Mouse (Mus musculus) liver, postnatal 0 days (tissue): ENCODE data around the gene Sprr2i. TPM values are rescaled to one million over a fixed set of nuclear protein-coding genes. Genes with fewer than 3 reads are reported as not detected.
A peak's percentile ranks its signal among the peaks of the same experiment; 100 is the strongest.

ENCODE experiments used
- ATAC-seq: fragments of 200-750 bp; cut with Nextera tagmentation; 2 replicates; pipeline ENCODE4 v1.8.0; 2017; ENCODE audit warnings: mild to moderate bottlenecking, moderate library complexity
- DNase-seq: peaks from one replicate; pipeline ENCODE4 v3.0.0-alpha.2; 2016
- H3K27ac ChIP-seq: fragments of 300-500 bp; sonication (generic); 2 replicates; pipeline ENCODE4 v1.5.1; 2014; ENCODE audit warnings: antibody characterized with exemption, moderate library complexity, mild to moderate bottlenecking, low read depth
- H3K27me3 ChIP-seq: fragments of 300-500 bp; sonication (generic); 2 replicates; pipeline ENCODE4 v1.6.1; 2014; ENCODE audit warnings: low read length, control low read depth, mixed read lengths; ENCODE audit not compliant: insufficient read depth
- H3K36me3 ChIP-seq: fragments of 300-500 bp; sonication (generic); replicated peaks from 2 replicates; pipeline ENCODE4 v1.6.1; 2014; ENCODE audit warnings: mild to moderate bottlenecking, control low read depth, low read length, moderate library complexity, mixed read lengths; ENCODE audit not compliant: insufficient read depth
- H3K4me1 ChIP-seq: fragments of 300-500 bp; sonication (generic); 2 replicates; pipeline ENCODE4 v1.6.1; 2014; ENCODE audit warnings: antibody characterized with exemption, mild to moderate bottlenecking, control low read depth; ENCODE audit not compliant: insufficient read depth
- H3K4me2 ChIP-seq: fragments of 300-500 bp; sonication (generic); 2 replicates; pipeline ENCODE4 v1.6.1; 2014; ENCODE audit warnings: low read depth, mild to moderate bottlenecking, low read length, moderate library complexity, mixed read lengths
- H3K4me3 ChIP-seq: fragments of 300-500 bp; sonication (generic); 2 replicates; pipeline ENCODE4 v1.5.1; 2014; ENCODE audit warnings: low read depth, low read length
- H3K9ac ChIP-seq: fragments of 300-500 bp; sonication (generic); replicated peaks from 2 replicates; pipeline ENCODE4 v1.6.1; 2014; ENCODE audit warnings: mild to moderate bottlenecking, moderate library complexity
- H3K9me3 ChIP-seq: fragments of 300-500 bp; sonication (generic); 2 replicates; pipeline ENCODE4 v1.6.1; 2016; ENCODE audit warnings: mild to moderate bottlenecking, control low read depth, low read length, mixed read lengths
- CTCF ChIP-seq: sonication (generic); IDR thresholded peaks from 2 replicates; pipeline ENCODE4 v1.5.1; 2016; ENCODE audit warnings: antibody characterized with exemption, low read depth
- EP300 ChIP-seq: IDR thresholded peaks from 2 replicates; pipeline ENCODE4 v1.6.1; 2016; ENCODE audit warnings: antibody characterized with exemption, low read depth, mild to moderate bottlenecking
- WGBS: fragments of 180-500 bp; shearing (Covaris S2); extraction: QIAGEN DNeasy Blood & Tissue Kit; methylation state at CpG from one replicate; pipeline ENCODE4 v1.1.7; 2014; ENCODE audit not compliant: insufficient replicate concordance; 5-methylcytosine and 5-hydroxymethylcytosine counted together
- polyA plus RNA-seq: library from polyadenylated mRNA; unstranded; fragments of >200 nt; fragmentation: Nextera tagmentation; extraction: Ambion mirVana; gene quantifications from 2 replicates; pipeline ENCODE4 v1.2.1, GENCODE M21; 2015

Gene Sprr2i
- not detected in 2 replicates for polyA plus RNA-seq

- H3K27me3 ChIP-seq, result no peaks in the 10 kb centered on the region
- no peak for ATAC-seq
- H3K27ac ChIP-seq, result no peak within 1 kb of the TSS
- no peak within 1 kb of the TSS for H3K4me2 ChIP-seq
- 76% methylated on average over 2 of the region's 2 CpGs for WGBS
- no peaks in the 10 kb centered on the region for H3K36me3 ChIP-seq
- no peaks in the 10 kb centered on the region for H3K9me3 ChIP-seq
- no peak within 1 kb of the TSS for H3K9ac ChIP-seq
- no peak for DNase-seq
- H3K4me3 ChIP-seq, result no peak within 1 kb of the TSS
- TF ChIP-seq EP300, result no peak
- TF ChIP-seq CTCF, result no peak
- H3K4me1 ChIP-seq, result no peaks in the 10 kb centered on the region
Measured at GRCm38 (mm10) chr3:92407691-92408090, at the start of gene Sprr2i. Sprr2i (plus strand) TSS chr3:92407991.

- Histone ChIP-seq H3K9me3 (peaks cover 2% of the 10 kb centered on the region; the same call in 1 of the 2 replicates), H3K27ac (no peak overlapping the region), H3K36me3 (no peaks in the 10 kb centered on the region), H3K4me3 (no peak overlapping the region), H3K4me2 (no peak overlapping the region), H3K27me3 (no peaks in the 10 kb centered on the region), H3K9ac (no peak overlapping the region), H3K4me1 (no peaks in the 10 kb centered on the region)
- no peak for ATAC-seq
- no peak for DNase-seq
- TF ChIP-seq EP300 (no peak), CTCF (no peak)
Measured at GRCm38 (mm10) chr3:92361619-92362018, 46.2 kb upstream of the Sprr2i start.

GRCm38 (mm10) chr3:92364887-92365286 is 42.9 kb upstream of the Sprr2i start, which contains the start of gene Sprr2f:
Sprr2f (plus strand) TSS chr3:92365187.
- no peaks in the 10 kb centered on the region for H3K9me3 ChIP-seq
- TF ChIP-seq CTCF, result no peak
- no peak for TF ChIP-seq EP300
- H3K4me2 ChIP-seq, result no peak within 1 kb of the TSS
- H3K36me3 ChIP-seq, result no peaks in the 10 kb centered on the region
- ATAC-seq (no peak), DNase-seq (no peak)
- no peak within 1 kb of the TSS for H3K4me3 ChIP-seq
- 56% methylated on average over 3 of the region's 3 CpGs for WGBS
- no peaks in the 10 kb centered on the region for H3K4me1 ChIP-seq
- no peak within 1 kb of the TSS for H3K9ac ChIP-seq
- H3K27ac ChIP-seq, result no peak within 1 kb of the TSS
- H3K27me3 ChIP-seq, result no peaks in the 10 kb centered on the region

- TF ChIP-seq EP300 (no peak), CTCF (no peak)
- no peak for ATAC-seq
- H3K36me3 ChIP-seq, result no peaks in the 10 kb centered on the region
Measured at GRCm38 (mm10) chr3:92373613-92374012, 34.2 kb upstream of the Sprr2i start.

GRCm38 (mm10) chr3:92385385-92385784 is 22.4 kb upstream of the Sprr2i start, which contains the start of gene Sprr2h:
Sprr2h (plus strand) TSS chr3:92385685.
- no peak within 1 kb of the TSS for H3K4me3 ChIP-seq
- H3K27me3 ChIP-seq, result no peaks in the 10 kb centered on the region
- no peak within 1 kb of the TSS for H3K27ac ChIP-seq
- TF ChIP-seq EP300, result no peak
- TF ChIP-seq CTCF, result no peak
- H3K9ac ChIP-seq, result no peak within 1 kb of the TSS
- H3K9me3 ChIP-seq, result no peaks in the 10 kb centered on the region
- H3K36me3 ChIP-seq, result no peaks in the 10 kb centered on the region
- WGBS, result 69% methylated on average over 1 of the region's 1 CpGs
- DNase-seq (no peak), ATAC-seq (no peak)
- H3K4me2 ChIP-seq, result no peak within 1 kb of the TSS
- H3K4me1 ChIP-seq, result no peaks in the 10 kb centered on the region

More at GRCm38 (mm10) chr3:92373613-92374012, 34.2 kb upstream of the Sprr2i start:
- no peak overlapping the region for H3K4me3 ChIP-seq
- H3K27ac ChIP-seq, result no peak overlapping the region
- WGBS, result 54% methylated on average over 2 of the region's 2 CpGs
- H3K4me1 ChIP-seq, result no peaks in the 10 kb centered on the region
- no peak overlapping the region for H3K9ac ChIP-seq
- no peak overlapping the region for H3K4me2 ChIP-seq
- no peak for DNase-seq
- no peaks in the 10 kb centered on the region for H3K27me3 ChIP-seq
- H3K9me3 ChIP-seq, result no peaks in the 10 kb centered on the region

GRCm38 (mm10) chr3:92394301-92394700 is 13.5 kb upstream of the Sprr2i start:
- no peak overlapping the region for H3K4me3 ChIP-seq
- no peak overlapping the region for H3K27ac ChIP-seq
- TF ChIP-seq EP300, result no peak
- TF ChIP-seq CTCF, result peak; percentile 36; the same call in 1 of the 2 replicates
- ATAC-seq, result no peak
- WGBS, result 28% methylated on average over 1 of the region's 1 CpGs
- H3K4me2 ChIP-seq, result no peak overlapping the region
- H3K9ac ChIP-seq, result no peak overlapping the region
- DNase-seq, result no peak
- H3K27me3 ChIP-seq, result no peaks in the 10 kb centered on the region
- H3K4me1 ChIP-seq, result no peaks in the 10 kb centered on the region
- no peaks in the 10 kb centered on the region for H3K36me3 ChIP-seq
- H3K9me3 ChIP-seq, result no peaks in the 10 kb centered on the region

- Histone ChIP-seq H3K9me3 (no peaks in the 10 kb centered on the region), H3K4me1 (no peaks in the 10 kb centered on the region), H3K4me2 (no peak within 1 kb of the TSS), H3K9ac (no peak within 1 kb of the TSS), H3K36me3 (no peaks in the 10 kb centered on the region), H3K27me3 (no peaks in the 10 kb centered on the region), H3K4me3 (no peak within 1 kb of the TSS), H3K27ac (no peak within 1 kb of the TSS)
- ATAC-seq (no peak), DNase-seq (no peak)
- no peak for TF ChIP-seq CTCF
- no peak for TF ChIP-seq EP300
- 80% methylated on average over 2 of the region's 2 CpGs for WGBS
Measured at GRCm38 (mm10) chr3:92417782-92418181, 10.0 kb downstream of the Sprr2i start, which contains the start of gene Sprr2j-ps. Sprr2j-ps (plus strand) TSS chr3:92418082.
